Mouse (Mus musculus): ENCODE measurements around the gene Dnttip2.

DNA sequence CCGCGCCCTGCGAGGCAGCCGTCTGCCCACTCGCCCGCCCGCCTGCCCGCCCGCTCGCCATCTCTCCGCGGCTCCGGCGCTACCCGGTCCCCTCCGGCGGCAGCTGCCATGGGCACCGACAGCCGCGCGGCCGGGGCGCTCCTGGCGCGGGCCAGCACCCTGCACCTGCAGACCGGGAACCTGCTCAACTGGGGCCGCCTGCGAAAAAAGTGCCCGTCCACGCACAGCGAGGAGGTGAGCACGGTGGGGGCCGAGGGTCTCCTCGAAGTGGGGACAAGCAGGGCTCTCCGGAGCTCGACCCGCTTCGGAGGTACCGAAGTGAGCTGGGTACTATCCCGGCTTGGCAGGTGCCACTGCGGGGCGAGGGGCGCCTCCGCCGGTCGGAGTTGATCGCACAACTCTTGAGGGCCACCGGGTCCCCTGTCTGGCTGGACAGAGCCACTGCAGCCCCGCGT, 28.3 kb upstream of the Dnttip2 start:
- TF ChIP-seq CTCF (IDR thresholded peaks at IDR 0.05; ENCODE audit: control insufficient read depth, insufficient read depth, insufficient read length) (no peak), MYOD1 (IDR thresholded peaks at IDR 0.05; ENCODE audit: control insufficient read depth, insufficient read length, low read depth) (no peak), CEBPB (IDR thresholded peaks at IDR 0.05; ENCODE audit: low read depth) (no peak), MAX (IDR thresholded peaks at IDR 0.05) (no peak)
